Mouse (Mus musculus): ENCODE measurements around the gene Lsm4. TPM values are rescaled to one million over a fixed set of nuclear protein-coding genes. Genes with fewer than 3 reads are reported as not detected.
A peak's percentile ranks its signal among the peaks of the same experiment; 100 is the strongest.

Lsm4 gene
- polyA plus RNA-seq, 1 experiment from 2014 or later, result 388 TPM

- Histone ChIP-seq H3K9ac (ENCODE audit: low read length) (peak within 1 kb of the TSS; percentile 27; the same call in 1 of the 2 replicates), H3K9me3 (ENCODE audit: control insufficient read depth, low read length) (no peaks in the 10 kb centered on the region), H3K27ac (replicated peaks; ENCODE audit: low read depth, low read length) (no peak within 1 kb of the TSS), H3K27me3 (ENCODE audit: control insufficient read depth, insufficient read depth, low read length) (peaks cover 11% of the 10 kb centered on the region), H3K36me3 (ENCODE audit: control insufficient read depth, insufficient read depth, low read length) (no peaks in the 10 kb centered on the region), H3K4me2 (ENCODE audit: low read depth, severe bottlenecking) (peak within 1 kb of the TSS; percentile 12; the same call in 1 of the 2 replicates), H3K4me3 (ENCODE audit: low read depth, low read length) (no peak within 1 kb of the TSS), H3K4me1 (ENCODE audit: control insufficient read depth, insufficient read depth, low read length) (peaks cover 9% of the 10 kb centered on the region; the same call in 1 of the 2 replicates)
- ATAC-seq (ENCODE audit: insufficient number of reproducible peaks, low FRiP score, low TSS enrichment, low read depth) (no peak), DNase-seq (ENCODE audit: low spot score) (no peak)
- WGBS, result 74% methylated on average over 6 of the region's 6 CpGs
Observed at GRCm38 (mm10) chr8:70632346-70632892, 40.6 kb upstream of the Lsm4 start, which contains the start of gene Gdf15. Gene Gdf15 (minus strand): TSS chr8:70632456.

GRCm38 (mm10) chr8:70634066-70634465 is 39.0 kb upstream of the Lsm4 start:
- 68% methylated on average over 6 of the region's 6 CpGs for WGBS

GRCm38 (mm10) chr8:70635527-70635926 is 37.5 kb upstream of the Lsm4 start:
- Histone ChIP-seq H3K9ac (ENCODE audit: low read length) (no peak overlapping the region), H3K4me2 (ENCODE audit: low read depth, severe bottlenecking) (no peak overlapping the region), H3K9me3 (ENCODE audit: control insufficient read depth, low read length) (no peaks in the 10 kb centered on the region), H3K27ac (replicated peaks; ENCODE audit: low read depth, low read length) (no peak overlapping the region), H3K36me3 (ENCODE audit: control insufficient read depth, insufficient read depth, low read length) (no peaks in the 10 kb centered on the region), H3K27me3 (ENCODE audit: control insufficient read depth, insufficient read depth, low read length) (peaks cover 11% of the 10 kb centered on the region), H3K4me1 (ENCODE audit: control insufficient read depth, insufficient read depth, low read length) (0 out of 2 replicates have a peak, but pooled peaks cover 3% of the 10 kb centered on the region), H3K4me3 (ENCODE audit: low read depth, low read length) (no peak overlapping the region)
- 74% methylated on average over 6 of the region's 6 CpGs for WGBS
- DNase-seq (ENCODE audit: low spot score) (no peak), ATAC-seq (ENCODE audit: insufficient number of reproducible peaks, low FRiP score, low TSS enrichment, low read depth) (no peak)

More at GRCm38 (mm10) chr8:70634066-70634465, 39.0 kb upstream of the Lsm4 start:
- Histone ChIP-seq H3K9ac (ENCODE audit: low read length) (no peak overlapping the region), H3K27ac (replicated peaks; ENCODE audit: low read depth, low read length) (no peak overlapping the region), H3K4me1 (ENCODE audit: control insufficient read depth, insufficient read depth, low read length) (peaks cover 9% of the 10 kb centered on the region; the same call in 1 of the 2 replicates), H3K9me3 (ENCODE audit: control insufficient read depth, low read length) (no peaks in the 10 kb centered on the region), H3K27me3 (ENCODE audit: control insufficient read depth, insufficient read depth, low read length) (peaks cover 11% of the 10 kb centered on the region), H3K36me3 (ENCODE audit: control insufficient read depth, insufficient read depth, low read length) (no peaks in the 10 kb centered on the region), H3K4me2 (ENCODE audit: low read depth, severe bottlenecking) (no peak overlapping the region), H3K4me3 (ENCODE audit: low read depth, low read length) (no peak overlapping the region)
- DNase-seq (ENCODE audit: low spot score) (no peak), ATAC-seq (ENCODE audit: insufficient number of reproducible peaks, low FRiP score, low TSS enrichment, low read depth) (no peak)

GRCm38 (mm10) chr8:70636838-70637237 is 36.2 kb upstream of the Lsm4 start:
- Histone ChIP-seq H3K4me1 (ENCODE audit: control insufficient read depth, insufficient read depth, low read length) (no peaks in the 10 kb centered on the region), H3K36me3 (ENCODE audit: control insufficient read depth, insufficient read depth, low read length) (no peaks in the 10 kb centered on the region), H3K27me3 (ENCODE audit: control insufficient read depth, insufficient read depth, low read length) (0 out of 2 replicates have a peak, but pooled peaks cover 2% of the 10 kb centered on the region), H3K9ac (ENCODE audit: low read length) (no peak overlapping the region), H3K4me3 (ENCODE audit: low read depth, low read length) (no peak overlapping the region), H3K9me3 (ENCODE audit: control insufficient read depth, low read length) (no peaks in the 10 kb centered on the region), H3K27ac (replicated peaks; ENCODE audit: low read depth, low read length) (no peak overlapping the region), H3K4me2 (ENCODE audit: low read depth, severe bottlenecking) (no peak overlapping the region)
- 65% methylated on average over 8 of the region's 8 CpGs for WGBS
- no peak for ATAC-seq (ENCODE audit: insufficient number of reproducible peaks, low FRiP score, low TSS enrichment, low read depth)
- no peak for DNase-seq (ENCODE audit: low spot score)

- no peaks in the 10 kb centered on the region for H3K9me3 ChIP-seq (ENCODE audit: control insufficient read depth, low read length)
- 76% methylated on average over 9 of the region's 9 CpGs for WGBS
- no peak overlapping the region for H3K9ac ChIP-seq (ENCODE audit: low read length)
- no peaks in the 10 kb centered on the region for H3K4me1 ChIP-seq (ENCODE audit: control insufficient read depth, insufficient read depth, low read length)
- no peaks in the 10 kb centered on the region for H3K36me3 ChIP-seq (ENCODE audit: control insufficient read depth, insufficient read depth, low read length)
- ATAC-seq (ENCODE audit: insufficient number of reproducible peaks, low FRiP score, low TSS enrichment, low read depth), result no peak
- H3K4me3 ChIP-seq (ENCODE audit: low read depth, low read length), result no peak overlapping the region
- no peak overlapping the region for H3K27ac ChIP-seq (replicated peaks; ENCODE audit: low read depth, low read length)
- H3K4me2 ChIP-seq (ENCODE audit: low read depth, severe bottlenecking), result no peak overlapping the region
- no peak for DNase-seq (ENCODE audit: low spot score)
- H3K27me3 ChIP-seq (ENCODE audit: control insufficient read depth, insufficient read depth, low read length), result no peaks in the 10 kb centered on the region
Observed at GRCm38 (mm10) chr8:70638752-70639151, 34.3 kb upstream of the Lsm4 start.

- H3K4me1 ChIP-seq (ENCODE audit: control insufficient read depth, insufficient read depth, low read length), result peaks cover 26% of the 10 kb centered on the region
- H3K27ac ChIP-seq (replicated peaks; ENCODE audit: low read depth, low read length), result no peak overlapping the region
- no peaks in the 10 kb centered on the region for H3K36me3 ChIP-seq (ENCODE audit: control insufficient read depth, insufficient read depth, low read length)
- DNase-seq (ENCODE audit: low spot score) (no peak), ATAC-seq (ENCODE audit: insufficient number of reproducible peaks, low FRiP score, low TSS enrichment, low read depth) (no peak)
- no peaks in the 10 kb centered on the region for H3K27me3 ChIP-seq (ENCODE audit: control insufficient read depth, insufficient read depth, low read length)
- no peaks in the 10 kb centered on the region for H3K9me3 ChIP-seq (ENCODE audit: control insufficient read depth, low read length)
- 62% methylated on average over 3 of the region's 3 CpGs for WGBS
- no peak overlapping the region for H3K4me3 ChIP-seq (ENCODE audit: low read depth, low read length)
- no peak overlapping the region for H3K4me2 ChIP-seq (ENCODE audit: low read depth, severe bottlenecking)
- no peak overlapping the region for H3K9ac ChIP-seq (ENCODE audit: low read length)
Observed at GRCm38 (mm10) chr8:70643019-70643418, 30.0 kb upstream of the Lsm4 start.

- no peak for DNase-seq (ENCODE audit: low spot score)
- H3K4me1 ChIP-seq (ENCODE audit: control insufficient read depth, insufficient read depth, low read length), result peaks cover 26% of the 10 kb centered on the region
- no peak overlapping the region for H3K27ac ChIP-seq (replicated peaks; ENCODE audit: low read depth, low read length)
- no peaks in the 10 kb centered on the region for H3K27me3 ChIP-seq (ENCODE audit: control insufficient read depth, insufficient read depth, low read length)
- H3K4me2 ChIP-seq (ENCODE audit: low read depth, severe bottlenecking), result no peak overlapping the region
- no peaks in the 10 kb centered on the region for H3K9me3 ChIP-seq (ENCODE audit: control insufficient read depth, low read length)
- no peaks in the 10 kb centered on the region for H3K36me3 ChIP-seq (ENCODE audit: control insufficient read depth, insufficient read depth, low read length)
- WGBS, result 75% methylated on average over 2 of the region's 2 CpGs
- H3K4me3 ChIP-seq (ENCODE audit: low read depth, low read length), result no peak overlapping the region
- ATAC-seq (ENCODE audit: insufficient number of reproducible peaks, low FRiP score, low TSS enrichment, low read depth), result no peak
- H3K9ac ChIP-seq (ENCODE audit: low read length), result no peak overlapping the region
Observed at GRCm38 (mm10) chr8:70644065-70644464, 29.0 kb upstream of the Lsm4 start.

GRCm38 (mm10) chr8:70645501-70646224 is 27.4 kb upstream of the Lsm4 start:
- no peak for DNase-seq (ENCODE audit: low spot score)
- no peak for ATAC-seq (ENCODE audit: insufficient number of reproducible peaks, low FRiP score, low TSS enrichment, low read depth)
- H3K9me3 ChIP-seq (ENCODE audit: control insufficient read depth, low read length), result no peaks in the 10 kb centered on the region
- H3K27ac ChIP-seq (replicated peaks; ENCODE audit: low read depth, low read length), result no peak overlapping the region
- no peak overlapping the region for H3K4me3 ChIP-seq (ENCODE audit: low read depth, low read length)
- peaks cover 26% of the 10 kb centered on the region for H3K4me1 ChIP-seq (ENCODE audit: control insufficient read depth, insufficient read depth, low read length)
- H3K4me2 ChIP-seq (ENCODE audit: low read depth, severe bottlenecking), result no peak overlapping the region
- 0 out of 2 replicates have a peak, but pooled peaks cover 4% of the 10 kb centered on the region for H3K36me3 ChIP-seq (ENCODE audit: control insufficient read depth, insufficient read depth, low read length)
- peak overlapping the region; percentile 22; the same call in 1 of the 2 replicates for H3K9ac ChIP-seq (ENCODE audit: low read length)
- no peaks in the 10 kb centered on the region for H3K27me3 ChIP-seq (ENCODE audit: control insufficient read depth, insufficient read depth, low read length)
- 67% methylated on average over 17 of the region's 17 CpGs for WGBS

All from limb, embryonic 11.5 days (tissue).